Mouse (Mus musculus): ENCODE results near the gene Bcl9l.

The Bcl9l gene

GRCm38 (mm10) chr9:44511935-44512716 is 29.5 kb downstream of the Bcl9l start:
- WGBS: 47% methylated on average over 9 of the region's 9 CpGs

DNA sequence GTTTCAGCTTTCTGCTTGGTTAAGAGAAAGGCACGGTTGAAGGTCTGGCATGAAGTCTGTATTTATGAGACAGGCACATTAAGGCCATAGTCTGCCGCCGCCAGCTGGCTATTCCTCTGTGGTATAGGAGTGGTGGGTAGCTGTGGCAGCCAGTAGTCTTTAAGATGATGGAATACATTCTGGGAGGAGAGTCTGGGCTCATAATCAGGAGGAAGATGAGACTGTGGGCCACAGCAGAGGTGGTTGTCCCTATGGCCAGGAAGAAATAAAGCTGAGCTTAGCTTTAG is 30.0 kb downstream of the Bcl9l start:
- WGBS: 77% methylated on average over 3 of the region's 3 CpGs

GRCm38 (mm10) chr9:44513121-44513520 is 30.5 kb downstream of the Bcl9l start:
- 89% methylated on average over 11 of the region's 11 CpGs for WGBS

DNA sequence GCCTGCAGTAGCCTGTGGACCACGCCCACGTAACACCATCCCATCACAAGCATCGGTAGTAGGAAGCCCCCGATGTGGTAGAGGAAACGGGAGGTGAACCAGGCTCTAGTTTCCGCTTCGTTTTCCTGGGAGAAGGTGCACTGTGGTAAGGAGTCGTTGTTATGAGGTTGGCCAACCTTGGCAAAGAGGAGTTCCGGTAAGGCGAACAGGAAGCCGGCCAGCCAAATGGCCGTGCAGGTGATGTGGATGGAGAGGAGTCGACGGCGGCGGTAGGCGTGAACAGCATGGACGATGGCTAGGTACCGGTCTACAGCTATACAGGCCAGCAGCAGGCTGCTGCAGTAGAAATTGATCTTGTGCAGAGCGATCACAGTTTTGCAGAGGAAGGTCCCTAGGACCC is 31.0 kb downstream of the Bcl9l start:
- WGBS: 85% methylated on average over 20 of the region's 20 CpGs

GRCm38 (mm10) chr9:44514147-44514546 is 31.5 kb downstream of the Bcl9l start:
- 86% methylated on average over 5 of the region's 5 CpGs for WGBS

DNA sequence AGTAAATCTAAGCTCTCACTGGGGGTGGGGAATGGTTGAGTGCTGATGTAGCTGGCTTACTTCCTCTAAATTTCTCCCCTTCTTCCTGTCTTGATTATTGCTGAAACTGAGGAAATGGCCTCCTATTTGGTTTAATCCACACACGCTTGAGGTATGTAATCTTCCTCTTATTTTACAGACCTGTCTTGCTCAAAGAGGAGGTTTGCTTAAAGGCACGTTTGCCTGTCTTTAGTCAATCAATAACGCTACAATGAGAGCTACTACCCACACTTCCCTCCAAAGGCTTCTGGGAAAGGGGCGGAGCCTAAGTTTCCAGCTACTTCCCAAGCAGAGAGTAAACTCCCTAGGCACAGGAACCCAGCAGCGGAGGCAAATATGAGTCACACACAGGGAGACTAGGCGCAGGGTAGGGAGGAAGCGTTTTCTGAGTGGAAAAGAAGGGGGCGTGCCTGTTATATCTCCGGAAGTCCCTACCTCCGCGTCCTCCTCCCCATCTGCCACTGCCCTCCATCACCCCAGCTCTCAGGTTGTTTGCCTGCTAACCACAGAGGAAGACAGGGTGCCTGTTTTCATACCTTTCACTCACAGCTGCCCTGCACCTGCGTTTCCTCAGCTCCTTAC is 32.6 kb downstream of the Bcl9l start:
- 52% methylated on average over 12 of the region's 12 CpGs for WGBS

- WGBS: 93% methylated on average over 5 of the region's 5 CpGs
These were observed 33.3 kb downstream of the Bcl9l start for GRCm38 (mm10) chr9:44515891-44516290.

GRCm38 (mm10) chr9:44517368-44517767 is 34.7 kb downstream of the Bcl9l start:
- WGBS: 61% methylated on average over 4 of the region's 4 CpGs

GRCm38 (mm10) chr9:44518068-44518467 is 35.4 kb downstream of the Bcl9l start:
- WGBS: 41% methylated on average over 7 of the region's 7 CpGs

- 84% methylated on average over 10 of the region's 10 CpGs for WGBS
These were observed 39.3 kb downstream of the Bcl9l start for GRCm38 (mm10) chr9:44521927-44522326.

DNA sequence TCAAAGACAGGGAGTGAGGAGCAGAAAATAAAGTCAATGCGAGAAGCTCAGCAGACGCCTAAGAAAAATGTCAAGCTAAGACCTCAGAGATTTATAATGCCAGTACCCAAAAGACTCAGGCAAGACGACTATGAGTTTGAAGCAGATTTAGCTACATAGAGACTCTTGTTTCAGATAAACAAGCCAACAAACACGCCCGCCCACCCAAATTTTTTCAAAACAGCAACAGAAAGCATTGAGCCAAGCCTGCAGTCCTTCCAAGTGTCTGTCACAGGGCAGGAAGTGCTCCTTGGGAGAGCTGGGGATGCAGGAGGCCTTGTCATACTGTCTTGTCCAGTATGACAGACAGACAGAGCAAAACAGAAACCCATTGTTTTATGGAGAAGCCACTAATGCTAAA is 41.1 kb downstream of the Bcl9l start:
- whole genome bisulfite sequencing: 76% methylated on average over 5 of the region's 5 CpGs

DNA sequence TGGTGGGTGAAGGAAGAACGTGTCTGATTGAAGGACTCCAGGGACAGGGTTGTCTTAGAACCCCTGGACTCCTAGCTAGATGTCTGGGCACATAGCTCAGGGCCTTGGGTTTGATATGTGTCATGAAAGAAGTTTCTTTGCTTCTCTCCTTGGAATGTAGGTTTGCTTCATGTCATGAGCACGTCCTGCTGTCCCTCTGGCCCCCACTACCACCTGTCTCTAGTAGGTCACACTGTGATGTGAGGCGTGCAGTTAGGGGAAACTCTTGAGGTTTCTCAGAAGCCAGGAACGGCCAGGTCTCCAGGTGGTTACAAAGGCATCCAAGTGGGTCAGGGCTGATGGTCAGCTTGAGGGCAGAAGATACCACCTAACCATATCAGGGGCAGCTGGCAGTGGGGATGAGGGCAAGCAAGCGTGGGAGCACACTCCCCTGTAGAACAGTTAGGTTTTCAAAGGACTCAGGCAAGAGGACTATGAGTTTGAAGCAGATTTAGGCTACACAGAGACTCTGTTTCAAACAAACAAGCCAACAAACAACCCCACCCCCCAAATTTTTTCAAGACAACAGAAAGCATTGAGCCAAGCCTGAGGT is 41.7 kb downstream of the Bcl9l start:
- WGBS: 87% methylated on average over 5 of the region's 5 CpGs

DNA sequence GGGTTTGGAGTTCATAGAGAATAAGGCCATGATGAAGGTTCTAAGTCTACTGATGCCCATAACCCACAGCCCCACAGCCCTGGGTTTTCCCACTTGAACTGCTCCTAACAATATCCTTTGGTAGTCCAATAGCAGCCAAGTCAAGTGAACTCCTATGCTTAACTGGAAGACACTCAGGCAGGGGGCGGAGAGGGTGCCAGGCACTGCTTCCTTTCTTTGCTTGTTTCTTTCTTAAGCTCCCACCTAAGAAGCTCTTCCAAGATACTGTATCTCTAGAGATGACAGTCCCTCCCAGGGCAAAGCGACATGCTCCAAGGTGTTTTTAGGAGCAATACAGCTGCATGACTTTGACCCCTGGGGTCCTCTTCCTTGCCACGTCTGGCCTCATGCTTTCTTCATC is 42.4 kb downstream of the Bcl9l start:
- WGBS: 84% methylated on average over 3 of the region's 3 CpGs

DNA sequence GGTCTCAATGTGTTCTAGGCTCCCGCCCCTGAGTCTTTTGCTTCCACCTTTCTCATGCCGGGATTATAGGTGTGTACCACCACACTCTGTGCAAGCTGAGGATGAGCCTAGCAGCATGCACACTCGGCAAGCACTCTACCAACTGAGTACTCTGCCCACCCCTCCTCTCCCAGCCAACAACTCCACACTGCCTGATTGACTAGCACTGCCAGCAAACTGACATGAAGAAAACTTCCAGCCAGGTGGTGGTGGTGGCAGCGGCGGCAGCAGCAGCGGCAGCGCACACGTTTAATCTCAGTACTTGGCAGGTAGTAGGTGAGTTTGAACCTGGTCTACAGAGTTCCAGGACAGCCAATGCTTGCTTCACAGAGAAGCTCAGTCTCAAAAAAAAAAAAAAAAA is 43.0 kb downstream of the Bcl9l start:
- 86% methylated on average over 8 of the region's 8 CpGs for WGBS

DNA sequence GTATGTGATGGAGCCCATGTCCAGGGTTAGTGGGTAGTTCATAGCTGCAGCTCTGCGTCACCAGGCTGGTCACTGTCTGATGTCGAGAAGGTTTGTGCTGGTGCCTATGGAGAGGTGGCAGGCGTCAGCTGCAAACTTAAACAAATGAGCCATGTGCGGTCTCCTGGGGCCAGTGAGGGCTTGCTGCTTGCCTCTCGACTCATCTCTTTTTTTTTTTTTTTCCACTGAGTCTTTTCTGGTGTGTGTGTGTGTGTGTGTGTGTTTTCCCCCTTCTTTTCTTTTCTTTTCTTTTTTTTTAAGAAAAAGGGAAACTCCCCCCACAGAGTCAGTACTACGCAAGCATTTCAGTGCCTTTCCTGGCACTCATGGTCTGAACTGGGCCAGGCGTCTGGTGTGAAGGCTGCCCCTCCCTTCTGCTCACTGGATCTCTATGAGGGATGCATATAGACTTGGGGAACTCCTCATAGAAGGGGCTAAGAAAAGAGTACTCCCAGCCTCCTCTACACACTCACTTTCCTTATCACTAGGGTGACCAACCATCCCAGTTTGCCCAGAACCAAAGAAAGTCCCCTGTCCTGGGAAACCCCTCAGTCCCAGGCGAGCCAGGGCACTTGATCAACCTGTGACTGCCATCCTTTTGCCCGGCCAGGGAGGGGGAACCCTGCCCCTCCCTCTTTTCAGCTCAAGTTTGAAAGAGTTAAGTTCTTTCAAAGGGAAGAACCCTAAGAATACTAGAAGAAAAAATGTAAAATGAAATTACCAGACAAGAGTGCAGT is 43.9 kb downstream of the Bcl9l start:
- WGBS: 66% methylated on average over 9 of the region's 9 CpGs

DNA sequence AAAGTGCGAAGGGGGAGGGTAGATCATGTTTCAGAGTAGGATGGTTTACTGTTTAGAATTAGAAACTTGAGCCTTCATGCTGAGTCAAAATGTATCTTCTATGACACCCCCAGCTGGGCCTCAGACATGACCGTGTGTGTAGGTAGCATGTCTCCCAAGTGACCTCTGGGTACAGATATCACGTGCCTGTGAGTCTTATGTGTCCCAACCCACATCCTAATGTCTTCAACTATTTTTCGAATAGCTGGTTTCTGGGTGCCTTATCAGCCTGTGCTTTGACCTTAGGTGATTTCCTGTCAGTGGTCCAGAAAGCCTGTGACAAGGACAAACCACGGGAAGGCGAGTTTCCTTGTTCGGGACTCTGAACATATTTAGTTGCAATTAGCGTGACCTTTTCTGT is 45.7 kb downstream of the Bcl9l start:
- 81% methylated on average over 8 of the region's 8 CpGs for WGBS

- 93% methylated on average over 6 of the region's 6 CpGs for WGBS
These were observed 50.5 kb downstream of the Bcl9l start for GRCm38 (mm10) chr9:44532991-44533580.

GRCm38 (mm10) chr9:44537625-44538301 is 55.1 kb downstream of the Bcl9l start:
- 77% methylated on average over 19 of the region's 19 CpGs for WGBS

DNA sequence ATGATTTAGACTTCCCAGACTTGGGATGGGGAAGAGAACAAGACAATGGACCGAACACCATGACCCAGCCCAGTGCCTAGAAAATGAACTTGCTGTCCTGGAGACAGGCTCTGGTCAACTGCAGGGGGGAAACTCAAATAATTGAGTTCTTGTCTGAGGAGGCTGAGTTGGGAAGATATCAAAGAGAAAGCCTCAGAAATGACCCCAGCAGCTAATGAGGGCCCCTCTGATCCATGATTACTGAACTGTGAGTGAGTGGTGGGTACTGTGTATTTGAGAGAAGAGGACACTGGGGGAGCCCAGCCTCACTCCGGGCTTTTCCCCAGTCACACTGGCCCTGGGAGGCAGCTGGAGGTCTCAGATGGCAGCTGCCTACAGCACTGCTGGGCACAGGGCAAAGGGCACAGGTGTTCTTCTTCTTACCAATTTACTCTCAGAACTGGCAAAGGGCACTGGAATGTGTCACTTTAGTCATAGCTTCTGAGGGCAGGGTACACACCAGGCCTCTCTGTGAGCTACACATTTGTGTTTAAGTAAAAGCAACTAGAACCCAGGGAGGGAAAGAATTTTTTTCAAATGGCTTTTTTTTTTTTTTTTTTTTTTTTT is 57.3 kb downstream of the Bcl9l start:
- 61% methylated on average over 2 of the region's 2 CpGs for WGBS

- whole genome bisulfite sequencing: 85% methylated on average over 3 of the region's 3 CpGs
These were observed 58.1 kb downstream of the Bcl9l start for GRCm38 (mm10) chr9:44540676-44541075.

DNA sequence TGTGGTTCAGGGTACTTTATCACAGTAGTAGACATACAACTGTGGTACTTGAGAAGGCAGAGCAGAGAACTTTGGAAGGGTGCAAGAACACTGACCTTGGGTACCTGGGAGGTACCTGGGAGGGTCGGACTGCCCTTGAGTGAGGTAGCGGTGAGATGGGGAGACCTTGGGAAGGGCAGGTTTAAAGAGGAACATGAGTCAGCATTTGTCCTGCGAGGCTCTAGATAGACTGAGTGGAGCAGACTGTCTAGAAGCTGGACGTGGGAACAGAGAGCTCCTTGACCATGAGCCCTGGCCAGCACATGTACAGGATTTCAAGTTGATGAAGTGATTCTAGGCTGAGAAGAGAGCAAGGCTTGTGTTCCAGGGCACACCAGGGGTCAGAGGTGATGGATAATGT is 59.7 kb downstream of the Bcl9l start:
- 79% methylated on average over 4 of the region's 4 CpGs for WGBS

Measured in cerebral cortex, adult 2 months (tissue).